Mouse (Mus musculus) kidney, adult 11 months (tissue): Measurements from ENCODE around the gene Yipf3.
A peak's percentile ranks its signal among the peaks of the same experiment; 100 is the strongest.

ENCODE experiments used
- DNase-seq: peaks from one replicate; pipeline ENCODE4 v3.0.0; 2022

Gene Yipf3

GRCm38 (mm10) chr17:46258279-46259053 is 10.6 kb downstream of the Yipf3 start:
- DNase-seq = no peak

DNA sequence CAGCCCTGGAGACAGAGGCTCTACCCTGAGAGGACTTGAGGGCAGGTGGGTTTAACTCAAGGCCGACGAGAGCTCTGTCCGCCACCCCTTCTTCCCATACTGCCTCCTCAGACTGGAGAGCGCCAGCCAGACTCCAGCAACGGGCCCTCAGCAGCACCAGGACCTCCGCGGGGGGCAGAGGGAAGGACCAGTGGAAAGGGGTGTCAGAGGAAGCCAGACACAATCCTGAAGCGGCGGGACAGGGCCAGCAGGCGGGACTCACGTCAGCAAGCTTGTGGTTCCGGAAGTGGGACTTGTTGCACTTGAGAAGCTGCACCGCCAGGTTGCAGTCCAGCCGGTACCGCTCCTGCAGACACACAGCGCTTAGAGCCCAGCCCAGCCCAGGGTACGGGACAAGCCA is 11.8 kb downstream of the Yipf3 start:
- DNase-seq = no peak

GRCm38 (mm10) chr17:46262201-46262694 is 14.4 kb downstream of the Yipf3 start:
- no peak for DNase-seq

- no peak for DNase-seq
Measured at GRCm38 (mm10) chr17:46265502-46265901, 17.6 kb downstream of the Yipf3 start.

- DNase-seq = peak; percentile 69
Measured at GRCm38 (mm10) chr17:46265918-46266618, 18.2 kb downstream of the Yipf3 start.

DNA sequence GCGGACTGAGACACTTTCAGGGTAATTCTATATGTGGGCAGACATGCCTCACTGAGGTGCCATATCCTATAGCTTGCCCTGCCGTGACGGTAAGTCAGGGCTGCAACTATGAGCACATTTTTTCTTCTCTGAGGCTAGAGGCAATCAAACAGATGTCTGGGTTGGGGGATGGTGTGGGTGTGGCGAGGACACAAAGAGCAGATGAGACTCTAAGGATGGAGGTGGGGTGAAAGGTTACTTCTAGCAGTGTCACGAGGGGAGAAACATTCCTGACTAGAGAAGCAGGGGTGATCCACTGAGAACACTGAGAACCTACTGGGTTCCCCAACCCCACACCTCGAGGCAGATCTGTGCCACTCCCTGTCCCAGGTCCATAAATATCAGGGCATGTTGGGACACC is 19.1 kb downstream of the Yipf3 start:
- no peak for DNase-seq

GRCm38 (mm10) chr17:46267511-46267910 is 19.6 kb downstream of the Yipf3 start:
- DNase-seq = no peak

DNA sequence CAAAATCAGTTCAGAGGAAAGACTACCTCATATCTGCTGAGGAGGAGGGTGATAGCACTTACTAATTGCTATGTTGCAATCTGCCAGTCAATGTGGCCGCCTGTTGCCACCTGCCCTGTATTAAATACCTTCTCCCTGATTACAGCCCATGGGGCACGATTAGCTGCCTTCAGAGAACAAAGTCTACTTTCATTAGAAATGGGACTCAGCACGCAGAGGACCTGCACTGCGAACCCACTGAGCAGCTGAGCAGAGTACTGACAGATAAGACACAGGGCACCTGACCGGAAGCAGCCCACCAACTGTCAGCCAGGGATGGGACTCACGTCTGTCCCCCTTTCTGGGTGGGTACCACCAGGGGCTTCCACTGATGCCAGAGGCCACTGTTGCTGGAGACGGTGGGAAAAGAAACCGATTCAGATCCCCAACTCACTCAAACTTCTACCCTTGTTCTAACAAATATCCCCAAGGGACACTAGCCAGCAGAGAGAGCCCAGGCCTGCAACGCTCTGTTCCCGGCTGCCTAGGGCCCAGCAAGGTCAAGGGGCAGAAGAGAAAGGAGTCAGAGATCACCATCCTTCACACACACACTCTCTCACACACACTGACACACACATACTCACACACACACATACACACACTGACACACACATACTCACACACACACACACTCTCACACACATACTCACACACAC is 20.3 kb downstream of the Yipf3 start:
- DNase-seq = no peak

GRCm38 (mm10) chr17:46269771-46270534 is 22.1 kb downstream of the Yipf3 start:
- peak; percentile 73 for DNase-seq

- DNase-seq = no peak
Measured at GRCm38 (mm10) chr17:46272058-46272457, 24.2 kb downstream of the Yipf3 start.

DNA sequence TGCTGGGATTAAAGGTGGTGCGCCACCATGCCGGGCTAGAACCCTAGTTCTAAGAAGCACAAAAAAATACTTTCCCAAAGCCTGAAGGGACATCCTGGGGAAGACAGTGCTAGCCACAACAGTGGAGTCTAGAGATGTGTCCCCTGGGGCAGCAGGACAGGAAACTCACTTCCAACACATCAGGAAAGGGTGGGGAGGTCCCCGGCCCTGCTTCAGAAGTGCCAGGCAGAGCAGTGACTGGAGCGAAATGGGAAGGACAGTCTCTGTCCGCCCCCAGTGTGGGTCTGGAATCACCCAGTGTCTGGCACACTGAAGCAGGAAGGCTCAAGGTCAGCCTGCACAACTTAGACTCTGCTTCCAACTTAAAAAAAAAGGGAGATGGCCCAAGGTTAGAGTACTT is 24.8 kb downstream of the Yipf3 start:
- DNase-seq = peak; percentile 61

DNA sequence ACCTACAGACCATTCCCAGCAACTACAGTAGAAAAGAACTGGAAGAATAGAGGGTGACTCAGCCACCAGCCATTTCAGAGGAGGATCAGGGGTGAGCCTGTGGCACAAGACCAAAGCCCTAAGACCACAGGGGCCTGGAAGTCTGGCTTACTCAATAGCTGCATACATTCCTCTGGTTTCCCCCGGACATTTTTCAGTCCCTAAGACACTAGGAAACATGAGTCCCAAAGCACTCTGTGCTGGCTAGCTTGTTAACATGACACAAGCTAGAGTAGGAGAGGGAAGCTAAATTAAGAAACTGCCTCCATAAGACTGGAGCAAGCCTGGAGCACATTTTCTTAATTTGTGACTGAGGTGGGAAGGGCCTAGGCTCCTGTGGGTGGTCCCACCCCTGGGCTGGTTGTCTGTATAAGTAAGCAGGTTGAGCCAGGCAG is 25.9 kb downstream of the Yipf3 start:
- no peak for DNase-seq

DNA sequence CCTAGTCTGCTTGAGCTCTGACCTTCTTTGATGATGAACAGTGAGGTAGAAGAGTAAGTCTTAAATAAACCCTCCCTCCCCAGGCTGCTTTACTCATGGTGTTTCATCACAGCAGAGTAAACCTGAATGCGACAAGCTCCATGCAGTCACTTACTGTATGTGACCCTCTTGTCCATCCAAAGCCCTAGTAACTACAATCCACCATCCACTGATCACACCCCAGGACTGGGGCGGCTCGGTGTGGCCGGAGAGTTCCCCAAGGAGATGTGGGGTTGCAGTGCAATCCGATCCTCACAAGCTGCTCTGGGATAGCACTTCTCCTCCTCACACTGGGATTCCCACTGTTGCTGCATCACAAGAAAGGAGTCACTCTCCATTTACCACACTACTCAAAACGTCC is 26.6 kb downstream of the Yipf3 start:
- DNase-seq = no peak

DNA sequence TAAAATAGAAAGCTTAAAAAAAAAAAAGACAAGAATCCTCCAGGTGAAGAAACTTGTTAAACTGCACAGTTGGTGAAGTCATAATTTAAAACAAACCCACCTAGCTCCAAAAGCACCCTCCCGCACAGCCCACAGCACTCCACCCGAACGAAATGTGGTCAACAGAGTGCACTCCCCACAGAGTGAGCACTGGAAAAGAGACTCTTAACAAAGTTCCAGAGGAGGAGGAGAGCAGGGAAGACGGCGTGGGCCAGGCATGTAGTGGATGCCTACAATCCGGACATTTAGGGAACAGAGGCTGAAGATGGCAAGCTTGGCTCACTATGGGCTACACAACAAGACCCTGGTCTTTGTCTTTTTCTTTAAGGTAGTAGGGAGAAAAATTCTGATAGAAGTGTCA is 27.2 kb downstream of the Yipf3 start:
- DNase-seq = no peak

DNA sequence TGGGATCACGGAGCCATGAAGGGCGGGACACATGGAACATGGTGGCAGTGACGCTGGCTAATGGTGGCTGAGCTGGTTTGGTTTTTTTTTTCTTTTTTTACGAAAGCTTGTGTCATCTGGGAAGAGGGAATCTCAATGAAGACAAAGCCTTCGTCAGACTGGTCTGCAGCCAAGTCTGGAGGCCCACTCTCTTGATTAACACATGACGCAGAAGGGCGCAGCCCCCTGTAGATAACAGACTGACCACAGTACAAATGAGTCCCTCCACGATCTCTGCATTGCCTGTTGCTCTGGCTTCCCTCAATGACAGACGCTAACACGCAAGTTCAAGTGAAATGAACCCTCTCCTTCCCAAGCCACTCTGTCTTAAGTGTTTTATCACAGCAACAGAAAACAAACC is 27.6 kb downstream of the Yipf3 start:
- no peak for DNase-seq

DNA sequence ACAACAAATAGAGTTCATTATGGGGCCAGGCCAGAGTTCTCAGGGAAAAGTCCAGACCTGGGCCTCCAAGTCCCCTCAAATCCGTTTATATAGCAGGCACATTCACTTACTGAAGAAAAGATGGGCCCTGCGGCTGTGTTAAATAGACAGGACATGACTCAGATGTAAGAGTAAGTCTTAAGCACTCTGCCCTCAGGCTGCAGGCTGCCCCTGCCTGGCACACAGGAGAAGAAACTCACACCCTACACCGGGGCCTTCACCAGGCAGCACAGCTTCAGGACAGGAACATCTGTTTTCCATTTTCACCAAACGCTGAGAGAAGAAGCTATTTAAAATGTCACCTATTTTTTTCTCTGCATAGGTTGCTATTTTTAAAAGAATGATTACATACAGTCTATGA is 29.7 kb downstream of the Yipf3 start:
- no peak for DNase-seq

GRCm38 (mm10) chr17:46278011-46278765 is 30.3 kb downstream of the Yipf3 start:
- no peak for DNase-seq

GRCm38 (mm10) chr17:46282483-46283123 is 34.7 kb downstream of the Yipf3 start, which contains the start of gene Tjap1:
Tjap1 (minus strand) TSS chr17:46283026.
- peak; percentile 79 for DNase-seq

GRCm38 (mm10) chr17:46283140-46283539 is 35.3 kb downstream of the Yipf3 start:
- DNase-seq = peak; percentile 63

- DNase-seq = peak; percentile 66
Measured at GRCm38 (mm10) chr17:46283911-46284310, 36.0 kb downstream of the Yipf3 start.

DNA sequence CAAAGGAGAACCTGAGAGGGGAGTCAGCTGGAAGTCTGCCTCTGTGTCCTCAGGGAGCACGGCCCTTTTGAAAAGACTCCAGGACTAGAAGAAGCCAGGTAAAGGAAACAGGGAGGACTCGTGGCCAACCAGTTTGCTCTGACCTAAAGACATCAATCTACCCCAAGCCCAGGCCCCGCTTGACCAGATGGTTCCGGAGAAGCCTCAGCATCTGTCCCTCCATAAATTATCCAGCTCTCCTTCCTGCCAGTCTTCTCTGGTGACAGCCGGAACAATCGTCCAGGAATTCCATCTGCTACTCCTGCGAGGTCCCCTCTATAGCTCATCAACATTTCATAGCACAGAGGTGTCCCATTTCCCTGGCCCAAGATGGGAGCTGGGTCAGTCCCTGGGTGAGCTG is 36.8 kb downstream of the Yipf3 start:
- no peak for DNase-seq
